Mouse (Mus musculus): ENCODE results near the gene Cdhr3. TPM values are rescaled to one million over a fixed set of nuclear protein-coding genes. Genes with fewer than 3 reads are reported as not detected.

Cdhr3 gene
- polyA plus RNA-seq, 1 experiment: not detected

GRCm38 (mm10) chr12:33076309-33076708 is 16.4 kb downstream of the Cdhr3 start:
- peaks cover 35% of the 10 kb centered on the region for H3K27me3 ChIP-seq (ENCODE audit: control insufficient read depth, insufficient read depth, insufficient read length)
- no peak overlapping the region for H3K4me3 ChIP-seq (ENCODE audit: insufficient read depth, poor library complexity, severe bottlenecking)
- no peaks in the 10 kb centered on the region for H3K79me2 ChIP-seq (ENCODE audit: control insufficient read depth, insufficient read depth)
- no peak for TF ChIP-seq USF1 (IDR thresholded peaks at IDR 0.05; ENCODE audit: low read depth)
- TF ChIP-seq MYOG (IDR thresholded peaks at IDR 0.05; ENCODE audit: control insufficient read depth, extremely low read depth, insufficient read length): no peak
- no peak for TF ChIP-seq FOSL1 (IDR thresholded peaks at IDR 0.05; ENCODE audit: insufficient read depth, low read length, poor library complexity, severe bottlenecking)
- TF ChIP-seq CTCF (IDR thresholded peaks at IDR 0.05; ENCODE audit: control insufficient read depth, insufficient read depth, insufficient read length): no peak
- TF ChIP-seq MAX (IDR thresholded peaks at IDR 0.05): no peak
- no peak for TF ChIP-seq CEBPB (IDR thresholded peaks at IDR 0.05; ENCODE audit: low read depth)
- no peak for TF ChIP-seq MYOD1 (IDR thresholded peaks at IDR 0.05; ENCODE audit: control insufficient read depth, insufficient read length, low read depth)
- H3K79me3 ChIP-seq (ENCODE audit: low read depth): no peaks in the 10 kb centered on the region
- no peak overlapping the region for H3ac ChIP-seq (ENCODE audit: control insufficient read depth, insufficient read length, low read depth)
- H3K36me3 ChIP-seq (ENCODE audit: control insufficient read depth, insufficient read depth): no peaks in the 10 kb centered on the region

- Histone ChIP-seq H3K36me3 (ENCODE audit: control insufficient read depth, insufficient read depth) (no peaks in the 10 kb centered on the region), H3ac (ENCODE audit: control insufficient read depth, insufficient read length, low read depth) (no peak overlapping the region), H3K79me2 (ENCODE audit: control insufficient read depth, insufficient read depth) (no peaks in the 10 kb centered on the region), H3K79me3 (ENCODE audit: low read depth) (no peaks in the 10 kb centered on the region), H3K4me3 (ENCODE audit: insufficient read depth, poor library complexity, severe bottlenecking) (no peak overlapping the region), H3K27me3 (ENCODE audit: control insufficient read depth, insufficient read depth, insufficient read length) (peaks cover 10% of the 10 kb centered on the region)
- no peak for TF ChIP-seq MYOD1 (IDR thresholded peaks at IDR 0.05; ENCODE audit: control insufficient read depth, insufficient read length, low read depth)
- TF ChIP-seq CTCF (IDR thresholded peaks at IDR 0.05; ENCODE audit: control insufficient read depth, insufficient read depth, insufficient read length): no peak
Measured at GRCm38 (mm10) chr12:33071901-33072672, 20.6 kb downstream of the Cdhr3 start.

GRCm38 (mm10) chr12:33068977-33069376 is 23.7 kb downstream of the Cdhr3 start:
- no peaks in the 10 kb centered on the region for H3K36me3 ChIP-seq (ENCODE audit: control insufficient read depth, insufficient read depth)
- H3K79me2 ChIP-seq (ENCODE audit: control insufficient read depth, insufficient read depth): no peaks in the 10 kb centered on the region
- no peaks in the 10 kb centered on the region for H3K79me3 ChIP-seq (ENCODE audit: low read depth)
- no peak overlapping the region for H3ac ChIP-seq (ENCODE audit: control insufficient read depth, insufficient read length, low read depth)
- peaks cover 3% of the 10 kb centered on the region for H3K27me3 ChIP-seq (ENCODE audit: control insufficient read depth, insufficient read depth, insufficient read length)
- TF ChIP-seq FOSL1 (IDR thresholded peaks at IDR 0.05; ENCODE audit: insufficient read depth, low read length, poor library complexity, severe bottlenecking) (no peak), MYOD1 (IDR thresholded peaks at IDR 0.05; ENCODE audit: control insufficient read depth, insufficient read length, low read depth) (no peak), USF1 (IDR thresholded peaks at IDR 0.05; ENCODE audit: low read depth) (no peak), MAX (IDR thresholded peaks at IDR 0.05) (no peak), CTCF (IDR thresholded peaks at IDR 0.05; ENCODE audit: control insufficient read depth, insufficient read depth, insufficient read length) (no peak)
- no peak overlapping the region for H3K4me3 ChIP-seq (ENCODE audit: insufficient read depth, poor library complexity, severe bottlenecking)

DNA sequence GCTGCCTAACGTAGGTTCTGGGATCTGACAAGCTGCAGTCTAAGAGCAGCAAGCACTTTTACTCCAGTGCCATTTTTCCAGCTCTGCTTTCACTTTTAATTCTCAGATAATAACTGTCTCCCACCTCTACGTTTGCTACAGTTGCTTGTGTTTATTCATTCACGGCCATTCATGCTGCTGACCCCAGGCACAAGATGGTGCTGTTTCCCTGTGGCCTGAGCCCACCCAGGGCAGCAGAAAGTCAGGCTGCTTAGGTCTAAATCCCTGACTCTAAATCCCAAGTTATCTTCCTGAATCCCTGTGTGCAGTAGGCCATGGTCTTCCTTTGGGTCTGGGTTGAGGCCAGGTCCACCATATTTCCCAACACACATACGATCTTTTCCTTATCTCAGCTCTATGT is 26.3 kb downstream of the Cdhr3 start:
- TF ChIP-seq MYOG (IDR thresholded peaks at IDR 0.05; ENCODE audit: control insufficient read depth, extremely low read depth, insufficient read length) (no peak), MAX (IDR thresholded peaks at IDR 0.05) (no peak), CTCF (IDR thresholded peaks at IDR 0.05; ENCODE audit: control insufficient read depth, insufficient read depth, insufficient read length) (peak; percentile 5), USF1 (IDR thresholded peaks at IDR 0.05; ENCODE audit: low read depth) (no peak)
- Histone ChIP-seq H3ac (ENCODE audit: control insufficient read depth, insufficient read length, low read depth) (no peak overlapping the region), H3K79me2 (ENCODE audit: control insufficient read depth, insufficient read depth) (no peaks in the 10 kb centered on the region), H3K79me3 (ENCODE audit: low read depth) (no peaks in the 10 kb centered on the region), H3K36me3 (ENCODE audit: control insufficient read depth, insufficient read depth) (no peaks in the 10 kb centered on the region), H3K27me3 (ENCODE audit: control insufficient read depth, insufficient read depth, insufficient read length) (no peaks in the 10 kb centered on the region), H3K4me3 (ENCODE audit: insufficient read depth, poor library complexity, severe bottlenecking) (no peak overlapping the region)

GRCm38 (mm10) chr12:33065162-33065561 is 27.5 kb downstream of the Cdhr3 start:
- Histone ChIP-seq H3K27me3 (ENCODE audit: control insufficient read depth, insufficient read depth, insufficient read length) (no peaks in the 10 kb centered on the region), H3K4me3 (ENCODE audit: insufficient read depth, poor library complexity, severe bottlenecking) (no peak overlapping the region), H3K36me3 (ENCODE audit: control insufficient read depth, insufficient read depth) (no peaks in the 10 kb centered on the region), H3K79me3 (ENCODE audit: low read depth) (no peaks in the 10 kb centered on the region), H3ac (ENCODE audit: control insufficient read depth, insufficient read length, low read depth) (no peak overlapping the region), H3K79me2 (ENCODE audit: control insufficient read depth, insufficient read depth) (no peaks in the 10 kb centered on the region)
- TF ChIP-seq FOSL1 (IDR thresholded peaks at IDR 0.05; ENCODE audit: insufficient read depth, low read length, poor library complexity, severe bottlenecking) (no peak), MYOD1 (IDR thresholded peaks at IDR 0.05; ENCODE audit: control insufficient read depth, insufficient read length, low read depth) (no peak), CEBPB (IDR thresholded peaks at IDR 0.05; ENCODE audit: low read depth) (no peak), USF1 (IDR thresholded peaks at IDR 0.05; ENCODE audit: low read depth) (no peak), CTCF (IDR thresholded peaks at IDR 0.05; ENCODE audit: control insufficient read depth, insufficient read depth, insufficient read length) (no peak), MAX (IDR thresholded peaks at IDR 0.05) (no peak), MYOG (IDR thresholded peaks at IDR 0.05; ENCODE audit: control insufficient read depth, extremely low read depth, insufficient read length) (no peak)

- TF ChIP-seq MAX (IDR thresholded peaks at IDR 0.05) (no peak), CTCF (IDR thresholded peaks at IDR 0.05; ENCODE audit: control insufficient read depth, insufficient read depth, insufficient read length) (no peak), CEBPB (IDR thresholded peaks at IDR 0.05; ENCODE audit: low read depth) (no peak), MYOD1 (IDR thresholded peaks at IDR 0.05; ENCODE audit: control insufficient read depth, insufficient read length, low read depth) (no peak), USF1 (IDR thresholded peaks at IDR 0.05; ENCODE audit: low read depth) (no peak), MYOG (IDR thresholded peaks at IDR 0.05; ENCODE audit: control insufficient read depth, extremely low read depth, insufficient read length) (no peak), FOSL1 (IDR thresholded peaks at IDR 0.05; ENCODE audit: insufficient read depth, low read length, poor library complexity, severe bottlenecking) (no peak)
- Histone ChIP-seq H3K36me3 (ENCODE audit: control insufficient read depth, insufficient read depth) (no peaks in the 10 kb centered on the region), H3K79me3 (ENCODE audit: low read depth) (no peaks in the 10 kb centered on the region), H3ac (ENCODE audit: control insufficient read depth, insufficient read length, low read depth) (no peak overlapping the region), H3K4me3 (ENCODE audit: insufficient read depth, poor library complexity, severe bottlenecking) (no peak overlapping the region), H3K79me2 (ENCODE audit: control insufficient read depth, insufficient read depth) (no peaks in the 10 kb centered on the region), H3K27me3 (ENCODE audit: control insufficient read depth, insufficient read depth, insufficient read length) (no peaks in the 10 kb centered on the region)
Measured at GRCm38 (mm10) chr12:33064266-33064665, 28.4 kb downstream of the Cdhr3 start.

Data from C2C12 (cell line).